Mouse (Mus musculus) forebrain, embryonic 13.5 days (tissue): Measurements from ENCODE around the gene Trim54. TPM values are rescaled to one million over a fixed set of nuclear protein-coding genes. Genes with fewer than 3 reads are reported as not detected.

Experiments used
- ATAC-seq: fragments of 200-750 bp; cut with Nextera tagmentation; 2 replicates; pipeline ENCODE4 v1.8.0; 2017
- H3K27ac ChIP-seq: fragments of 300-500 bp; sonication (generic); 2 replicates; pipeline ENCODE4 v1.5.1; 2015; ENCODE audit warnings: inconsistent platforms, mild to moderate bottlenecking, moderate library complexity
- H3K27me3 ChIP-seq: fragments of 300-500 bp; sonication (generic); 2 replicates; pipeline ENCODE4 v1.6.1; 2015; ENCODE audit warnings: mild to moderate bottlenecking, inconsistent platforms
- H3K36me3 ChIP-seq: fragments of 300-500 bp; sonication (generic); 2 replicates; pipeline ENCODE4 v1.6.1; 2015; ENCODE audit warnings: mild to moderate bottlenecking, inconsistent platforms; ENCODE audit not compliant: poor library complexity, severe bottlenecking
- H3K4me1 ChIP-seq: fragments of 300-500 bp; sonication (generic); 2 replicates; pipeline ENCODE4 v1.6.1; 2015; ENCODE audit warnings: inconsistent platforms
- H3K4me2 ChIP-seq: fragments of 300-500 bp; sonication (generic); 2 replicates; pipeline ENCODE4 v1.6.1; 2015; ENCODE audit warnings: inconsistent platforms, mild to moderate bottlenecking, moderate library complexity
- H3K4me3 ChIP-seq: fragments of 300-500 bp; sonication (generic); 2 replicates; pipeline ENCODE4 v1.5.1; 2015; ENCODE audit warnings: mild to moderate bottlenecking, inconsistent platforms
- H3K9ac ChIP-seq: fragments of 300-500 bp; sonication (generic); 2 replicates; pipeline ENCODE4 v1.6.1; 2015; ENCODE audit warnings: mild to moderate bottlenecking, inconsistent platforms
- H3K9me3 ChIP-seq: fragments of 300-500 bp; sonication (generic); replicated peaks from 2 replicates; pipeline ENCODE4 v1.6.1; 2016; ENCODE audit warnings: inconsistent platforms
- WGBS: fragments of 180-500 bp; shearing (Covaris S2); methylation state at CpG from one replicate; pipeline ENCODE4 v1.1.7; 2015; 5-methylcytosine and 5-hydroxymethylcytosine counted together
- polyA plus RNA-seq: library from polyadenylated mRNA; unstranded; fragments of >200 nt; fragmentation: Nextera tagmentation; extraction: Ambion mirVana; gene quantifications from 2 replicates; pipeline ENCODE4 v1.2.1, GENCODE M21; 2015

The Trim54 gene
- polyA plus RNA-seq, 1 experiment from 2014 or later: not detected

- no peak for ATAC-seq
- Histone ChIP-seq H3K9me3 (no peaks in the 10 kb centered on the region), H3K4me2 (no peak overlapping the region), H3K9ac (no peak overlapping the region), H3K4me3 (no peak overlapping the region), H3K4me1 (peaks cover 4% of the 10 kb centered on the region), H3K27me3 (peaks cover 49% of the 10 kb centered on the region), H3K27ac (no peak overlapping the region), H3K36me3 (no peaks in the 10 kb centered on the region)
- 37% methylated on average over 7 of the region's 7 CpGs for WGBS
These were observed 29.9 kb upstream of the Trim54 start for GRCm38 (mm10) chr5:31086606-31087005.

GRCm38 (mm10) chr5:31087131-31087530, 29.4 kb upstream of the Trim54 start:
- 86% methylated on average over 2 of the region's 2 CpGs for WGBS

GRCm38 (mm10) chr5:31092231-31092975, 24.1 kb upstream of the Trim54 start:
- peak overlapping the region; percentile 61 for H3K9ac ChIP-seq
- H3K27ac ChIP-seq: no peak overlapping the region
- no peaks in the 10 kb centered on the region for H3K9me3 ChIP-seq
- peak overlapping the region; percentile 72 for H3K4me2 ChIP-seq
- peaks cover 36% of the 10 kb centered on the region for H3K4me1 ChIP-seq
- ATAC-seq: no peak; the same call in 1 of the 2 replicates
- H3K27me3 ChIP-seq: peaks cover 94% of the 10 kb centered on the region
- WGBS: 1% methylated on average over 44 of the region's 53 CpGs
- H3K36me3 ChIP-seq: no peaks in the 10 kb centered on the region
- peak overlapping the region; percentile 43 for H3K4me3 ChIP-seq

More at GRCm38 (mm10) chr5:31087131-31087530, 29.4 kb upstream of the Trim54 start:
- Histone ChIP-seq H3K36me3 (no peaks in the 10 kb centered on the region), H3K4me2 (no peak overlapping the region), H3K27me3 (peaks cover 54% of the 10 kb centered on the region), H3K9me3 (no peaks in the 10 kb centered on the region), H3K4me1 (peaks cover 5% of the 10 kb centered on the region), H3K4me3 (no peak overlapping the region), H3K9ac (no peak overlapping the region), H3K27ac (no peak overlapping the region)
- no peak for ATAC-seq

- Histone ChIP-seq H3K27ac (no peak overlapping the region), H3K36me3 (no peaks in the 10 kb centered on the region), H3K27me3 (peaks cover 99% of the 10 kb centered on the region), H3K4me1 (peaks cover 36% of the 10 kb centered on the region), H3K9me3 (no peaks in the 10 kb centered on the region), H3K9ac (peak overlapping the region; percentile 61), H3K4me3 (peak overlapping the region; percentile 43), H3K4me2 (peak overlapping the region; percentile 72)
- WGBS: under 1% methylated on average over 52 of the region's 54 CpGs
- peak; percentile 68 for ATAC-seq
These were observed 23.1 kb upstream of the Trim54 start for GRCm38 (mm10) chr5:31093151-31094041.

GRCm38 (mm10) chr5:31094100-31094798, 22.3 kb upstream of the Trim54 start:
- Histone ChIP-seq H3K4me1 (peaks cover 36% of the 10 kb centered on the region), H3K4me2 (peak overlapping the region; percentile 72), H3K4me3 (peak overlapping the region; percentile 43), H3K27ac (no peak overlapping the region), H3K36me3 (no peaks in the 10 kb centered on the region), H3K9me3 (no peaks in the 10 kb centered on the region), H3K27me3 (peaks cover 99% of the 10 kb centered on the region), H3K9ac (no peak overlapping the region)
- ATAC-seq: no peak
- WGBS: 3% methylated on average over 29 of the region's 29 CpGs

GRCm38 (mm10) chr5:31094799-31095691, 21.5 kb upstream of the Trim54 start:
- ATAC-seq: no peak
- WGBS: under 1% methylated on average over 59 of the region's 59 CpGs
- H3K36me3 ChIP-seq: no peaks in the 10 kb centered on the region
- H3K4me1 ChIP-seq: peaks cover 36% of the 10 kb centered on the region
- no peak overlapping the region for H3K27ac ChIP-seq
- H3K9me3 ChIP-seq: no peaks in the 10 kb centered on the region
- H3K4me3 ChIP-seq: peak overlapping the region; percentile 43
- H3K4me2 ChIP-seq: peak overlapping the region; percentile 72
- peaks cover 98% of the 10 kb centered on the region for H3K27me3 ChIP-seq
- 0 out of 2 replicates have a peak overlapping the region, but pooled peaks have one; percentile 16 for H3K9ac ChIP-seq

GRCm38 (mm10) chr5:31095711-31096480, 20.6 kb upstream of the Trim54 start:
- Histone ChIP-seq H3K4me1 (peaks cover 36% of the 10 kb centered on the region), H3K36me3 (no peaks in the 10 kb centered on the region), H3K27me3 (peaks cover 90% of the 10 kb centered on the region), H3K9ac (0 out of 2 replicates have a peak overlapping the region, but pooled peaks have one; percentile 16), H3K4me3 (peak overlapping the region; percentile 43), H3K4me2 (peak overlapping the region; percentile 72), H3K9me3 (no peaks in the 10 kb centered on the region), H3K27ac (no peak overlapping the region)
- no peak for ATAC-seq
- WGBS: 23% methylated on average over 11 of the region's 11 CpGs

GRCm38 (mm10) chr5:31105814-31106335, 10.6 kb upstream of the Trim54 start, which contains the start of gene Dnajc5g:
TSS of gene Dnajc5g (plus strand) at chr5:31106285.
- no peak within 1 kb of the TSS for H3K4me3 ChIP-seq
- H3K9ac ChIP-seq: no peak within 1 kb of the TSS
- no peak within 1 kb of the TSS for H3K4me2 ChIP-seq
- H3K27me3 ChIP-seq: 0 out of 2 replicates have a peak, but pooled peaks cover 2% of the 10 kb centered on the region
- no peaks in the 10 kb centered on the region; the same call in 1 of the 2 replicates for H3K9me3 ChIP-seq
- H3K4me1 ChIP-seq: no peaks in the 10 kb centered on the region
- ATAC-seq: no peak
- no peaks in the 10 kb centered on the region for H3K36me3 ChIP-seq
- WGBS: 89% methylated on average over 9 of the region's 9 CpGs
- H3K27ac ChIP-seq: no peak within 1 kb of the TSS

GRCm38 (mm10) chr5:31108000-31108490, 8.5 kb upstream of the Trim54 start, which contains the start of gene Slc30a3:
TSS of gene Slc30a3 (minus strand) at chr5:31108237.
- 92% methylated on average over 18 of the region's 18 CpGs for WGBS
- Histone ChIP-seq H3K4me1 (no peaks in the 10 kb centered on the region), H3K27ac (no peak within 1 kb of the TSS), H3K4me2 (no peak within 1 kb of the TSS), H3K4me3 (no peak within 1 kb of the TSS), H3K9ac (no peak within 1 kb of the TSS), H3K27me3 (0 out of 2 replicates have a peak, but pooled peaks cover 2% of the 10 kb centered on the region), H3K36me3 (no peaks in the 10 kb centered on the region), H3K9me3 (no peaks in the 10 kb centered on the region; the same call in 1 of the 2 replicates)
- no peak for ATAC-seq

- Histone ChIP-seq H3K36me3 (no peaks in the 10 kb centered on the region), H3K4me3 (no peak overlapping the region), H3K9me3 (no peaks in the 10 kb centered on the region; the same call in 1 of the 2 replicates), H3K9ac (no peak overlapping the region), H3K4me2 (no peak overlapping the region), H3K27me3 (no peaks in the 10 kb centered on the region), H3K4me1 (no peaks in the 10 kb centered on the region), H3K27ac (no peak overlapping the region)
- no peak for ATAC-seq
- WGBS: 40% methylated on average over 7 of the region's 7 CpGs
These were observed 5.7 kb upstream of the Trim54 start for GRCm38 (mm10) chr5:31110781-31111180.
